Mouse (Mus musculus) effector memory CD4-positive, alpha-beta T cell, adult 7 months (primary cell): Measurements from ENCODE around the gene Cypt3. TPM values are rescaled to one million over a fixed set of nuclear protein-coding genes. Genes with fewer than 3 reads are reported as not detected.

Source experiments
- polyA plus RNA-seq: library from polyadenylated mRNA; unstranded; fragments of 100-300 nt; shearing (Covaris generic); gene quantifications from one replicate; pipeline ENCODE4 v1.2.1, GENCODE M21; 2017

Cypt3 gene
- polyA plus RNA-seq = not detected

DNA sequence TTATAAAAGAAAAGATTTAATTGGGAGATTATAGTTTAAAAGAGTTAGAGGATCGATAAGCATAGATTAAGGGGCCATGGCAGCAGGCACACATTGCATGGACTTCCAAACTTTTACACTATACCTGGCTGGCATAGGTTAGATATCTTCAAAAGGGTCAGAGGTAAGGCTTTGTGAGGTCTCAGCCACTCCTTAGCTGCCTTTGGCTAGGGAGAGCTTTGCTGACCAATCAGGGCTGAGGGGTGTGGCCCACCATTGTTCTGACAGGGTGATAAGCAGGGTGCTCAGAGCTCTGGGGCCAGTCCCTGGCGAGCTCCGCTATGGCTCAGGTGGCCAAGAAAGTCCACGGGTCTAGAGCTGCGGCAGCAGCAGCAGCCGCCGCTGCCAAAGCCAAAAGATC lies at the start of gene Cypt3:
Gene Cypt3 (plus strand): TSS at position 301 of the 400 bp plus-strand sequence.

Other genes with a start within 250 kb of the Cypt3 start
- gene Ubqln2, start 60.4 kb upstream of the Cypt3 start, polyA plus RNA-seq = 6.9 TPM
- not detected for gene Kctd12b, start 137.8 kb downstream of the Cypt3 start, polyA plus RNA-seq
- gene Nbdy, start 165.0 kb downstream of the Cypt3 start, polyA plus RNA-seq = 42.4 TPM